Mouse (Mus musculus): ENCODE data around the gene Cldn18.

DNA sequence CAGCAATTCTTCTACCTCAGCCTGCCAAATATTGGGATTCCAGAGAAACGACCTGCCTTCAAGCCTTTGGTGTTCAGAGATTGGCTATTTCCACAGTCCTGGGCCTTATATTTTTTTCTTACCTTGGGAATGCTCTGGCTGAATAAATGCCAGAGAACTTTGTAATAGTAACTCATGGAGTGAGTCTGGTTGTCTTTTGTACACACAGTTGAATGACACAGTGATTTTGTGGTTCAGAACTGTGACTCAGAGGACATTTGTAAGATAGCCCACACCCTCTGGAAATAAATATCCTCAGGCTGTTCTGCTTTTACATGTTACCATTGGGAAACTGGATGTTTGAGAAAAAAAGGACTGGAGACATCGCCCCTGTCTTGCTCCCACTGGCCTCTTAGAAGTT is 15.9 kb downstream of the Cldn18 start:
- TF ChIP-seq CTCF (IDR thresholded peaks at IDR 0.05; ENCODE audit: borderline replicate concordance, insufficient read depth, low read depth, low read length) (no peak), POLR2A (IDR thresholded peaks at IDR 0.05; ENCODE audit: borderline replicate concordance, insufficient read depth, low read length) (no peak)
